Mouse (Mus musculus): ENCODE data around the gene Wwox.

GRCm38 (mm10) chr8:114600196-114600595, 160.7 kb downstream of the Wwox start:
- TF ChIP-seq CTCF (IDR thresholded peaks at IDR 0.05) (no peak), EP300 (IDR thresholded peaks at IDR 0.05) (no peak)

Data from lung, postnatal 0 days (tissue).